Mouse (Mus musculus) heart, postnatal 0 days (tissue): Measurements from ENCODE around the gene Patz1.

ENCODE experiments used
- CTCF ChIP-seq: IDR thresholded peaks from 2 replicates; pipeline ENCODE4 v1.5.1; 2016; ENCODE audit warnings: antibody characterized with exemption, control low read depth, low read depth
- EP300 ChIP-seq: IDR thresholded peaks from 2 replicates; pipeline ENCODE4 v1.6.1; 2016; ENCODE audit warnings: antibody characterized with exemption, low read depth

DNA sequence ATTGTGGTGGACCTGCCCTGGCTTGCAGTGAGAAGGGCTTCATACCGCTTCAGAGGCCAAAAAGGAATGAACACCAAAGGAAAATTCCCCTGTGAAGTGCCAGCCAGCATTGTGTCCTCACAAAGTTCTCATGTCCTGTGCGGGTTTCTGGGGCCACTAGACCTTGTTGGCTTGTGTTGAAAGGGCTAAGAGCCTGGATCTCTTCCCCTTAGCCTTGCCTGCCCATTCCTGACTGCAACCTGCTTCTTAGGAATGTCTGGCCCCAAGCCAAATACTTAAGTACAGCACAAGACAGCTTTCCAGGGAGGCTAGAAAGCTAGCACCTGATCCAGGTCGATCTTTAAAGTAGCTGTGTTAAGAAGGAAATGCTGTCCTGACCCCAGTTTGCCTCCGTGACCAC is 14.1 kb downstream of the Patz1 start:
- no peak for TF ChIP-seq CTCF
- TF ChIP-seq EP300, result no peak
